Mouse (Mus musculus) skeletal muscle tissue, adult 2 months (tissue): Measurements from ENCODE around the gene Nrp1.

Experiments
- DNase-seq: peaks from one replicate; pipeline ENCODE4 v3.0.0-alpha.2; 2012; ENCODE audit warnings: low read depth, low spot score

The Nrp1 gene

DNA sequence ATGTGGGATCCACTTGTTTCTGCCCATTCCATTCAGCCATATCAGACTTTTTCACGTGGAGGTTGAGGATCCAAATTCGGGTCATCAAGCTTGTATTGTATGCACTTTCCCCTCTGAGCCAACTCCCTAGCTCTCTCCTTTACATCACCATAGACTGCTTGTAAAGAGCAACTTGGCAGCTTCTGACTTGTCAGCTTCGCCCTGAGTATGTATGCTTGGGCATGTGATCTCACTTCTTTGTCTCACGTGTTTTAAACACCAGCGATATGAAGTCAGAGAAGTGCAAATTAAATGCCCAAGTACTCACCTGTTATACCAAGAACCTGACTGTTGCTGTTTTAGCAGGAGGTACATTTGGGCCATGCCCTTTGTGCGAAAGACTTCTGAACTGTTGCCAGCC, 12.6 kb downstream of the Nrp1 start:
- no peak for DNase-seq

DNA sequence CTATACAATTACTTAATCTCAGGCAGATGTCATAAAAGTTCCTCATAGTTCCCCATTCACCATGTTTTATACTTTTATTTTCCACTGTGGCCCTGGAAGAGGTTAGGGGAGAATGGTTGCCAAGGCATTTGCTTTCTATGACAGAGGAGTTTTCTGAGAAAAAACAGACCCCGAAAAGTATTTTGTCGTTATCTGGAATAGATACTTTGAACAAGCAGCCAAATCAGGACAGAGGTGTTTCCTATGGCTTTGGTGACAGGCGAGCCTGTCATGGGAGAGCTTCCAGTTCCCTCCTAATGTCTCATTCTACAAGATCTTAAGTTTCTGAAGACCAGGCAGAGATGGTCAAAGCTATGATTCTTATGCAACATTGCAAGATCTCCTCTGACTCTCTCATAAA, 13.4 kb downstream of the Nrp1 start:
- DNase-seq = no peak

DNA sequence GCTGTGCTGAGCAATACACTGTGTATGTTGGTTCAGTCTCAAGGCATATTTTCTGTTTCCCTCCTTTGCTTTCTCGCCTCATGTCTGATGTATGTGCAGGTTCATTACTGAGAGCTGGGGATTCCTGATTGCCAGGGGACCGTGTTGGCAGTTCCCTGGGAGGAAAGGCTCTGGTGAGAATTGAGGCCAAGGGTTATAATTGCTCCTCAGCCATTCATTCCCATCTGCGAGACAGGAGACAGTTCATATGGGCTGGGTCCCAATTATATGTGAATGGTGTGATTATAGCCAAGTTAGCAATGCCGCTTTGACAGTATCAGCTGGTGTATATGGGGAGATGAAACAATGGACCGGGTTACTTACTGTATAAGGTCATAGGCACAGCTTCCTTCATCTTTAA, 14.3 kb downstream of the Nrp1 start:
- no peak for DNase-seq

DNA sequence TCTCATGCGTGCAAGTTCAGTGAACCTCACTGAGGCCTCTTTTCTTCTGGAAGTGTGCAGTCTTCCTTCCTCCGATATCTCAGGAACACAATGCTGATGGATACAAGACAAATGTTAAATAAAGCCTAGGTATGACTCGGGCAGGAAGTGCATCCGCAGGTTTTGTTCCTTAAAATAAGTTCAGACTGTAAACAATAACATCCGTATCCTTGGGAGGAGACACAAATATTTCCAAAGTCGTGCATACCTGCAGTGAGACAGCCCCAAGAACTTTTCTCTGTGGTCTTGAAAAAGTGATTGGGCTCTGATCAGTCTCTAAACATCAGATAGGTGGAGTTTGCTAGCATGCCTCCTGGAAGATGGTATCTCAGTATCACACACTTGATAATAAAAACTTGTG, 15.0 kb downstream of the Nrp1 start:
- DNase-seq = no peak

DNA sequence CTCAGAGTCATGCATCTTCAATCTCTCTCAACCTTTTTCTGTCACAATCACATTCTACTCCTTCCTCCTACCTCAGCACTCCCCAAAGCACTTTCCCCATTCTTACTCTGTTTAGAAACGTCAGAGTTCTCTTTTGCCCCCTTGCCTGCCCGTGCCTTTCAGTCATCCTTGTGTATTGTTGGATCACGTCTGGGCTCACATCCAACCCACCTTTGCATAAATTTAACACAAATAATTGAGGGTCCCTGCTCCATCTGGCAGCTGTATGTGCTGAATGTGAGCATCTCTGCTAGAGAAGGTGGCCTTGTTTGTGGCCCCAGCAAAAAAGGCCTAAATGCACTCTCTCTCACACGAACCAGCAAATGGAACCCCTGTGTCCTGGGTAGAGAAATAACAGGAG, 16.9 kb downstream of the Nrp1 start:
- DNase-seq = no peak

DNA sequence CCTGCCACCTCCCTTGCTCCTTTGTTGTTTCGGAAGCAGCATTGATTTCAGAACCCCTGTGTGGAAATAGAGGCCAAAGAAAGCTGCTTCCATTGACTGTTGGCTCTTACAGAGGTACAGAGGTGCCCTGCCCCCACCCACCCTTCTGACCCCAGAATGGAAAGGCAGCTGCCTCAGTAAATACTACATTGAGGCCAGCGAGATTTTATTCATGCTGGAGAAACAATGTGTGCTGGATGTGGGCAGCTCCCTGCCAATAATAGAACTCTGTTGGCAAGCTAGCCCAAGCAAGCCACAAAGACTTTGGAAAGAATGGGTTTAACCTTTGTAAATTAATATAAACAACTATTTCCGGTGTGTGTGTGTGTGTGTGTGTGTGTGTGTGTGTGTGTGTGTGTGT, 24.8 kb downstream of the Nrp1 start:
- DNase-seq = peak; percentile 43

DNA sequence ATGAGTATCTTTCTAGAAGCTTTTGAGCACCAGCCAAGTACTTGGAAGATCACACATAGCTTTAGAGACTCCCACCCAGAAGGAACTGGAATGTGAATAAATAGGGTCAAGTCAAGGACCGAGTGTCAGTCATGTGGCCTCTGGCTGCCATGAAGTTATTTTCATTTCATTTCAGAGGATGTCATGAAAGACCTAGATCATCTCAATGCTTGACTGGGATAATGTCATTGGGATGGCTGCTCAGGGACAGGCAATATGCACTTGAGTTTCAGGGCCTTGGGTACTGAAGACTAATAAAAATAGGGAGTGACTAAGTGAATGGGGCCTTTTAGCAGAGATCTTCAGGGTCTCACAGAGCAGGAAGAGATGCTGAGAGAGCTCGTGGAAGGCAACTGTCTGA, 26.0 kb downstream of the Nrp1 start:
- DNase-seq = no peak

DNA sequence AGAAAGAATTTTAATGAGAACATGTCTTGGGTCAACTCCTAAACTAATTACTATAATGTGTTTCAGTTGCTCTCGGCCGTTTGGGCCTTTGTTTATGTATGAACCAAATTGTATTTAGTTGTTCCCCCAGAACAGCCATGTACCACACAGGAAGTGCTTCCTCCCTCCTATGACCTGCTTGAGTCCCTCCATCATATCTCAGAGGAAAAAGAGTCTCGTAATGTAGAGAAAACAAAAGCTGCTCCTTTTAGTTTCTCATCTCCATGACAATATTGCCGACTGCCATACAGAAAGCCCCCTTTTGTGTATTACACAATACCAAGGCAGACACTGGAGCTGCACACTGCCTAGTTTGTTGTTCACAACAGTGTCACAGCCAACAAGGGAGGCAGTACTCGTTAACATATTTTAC, 26.5 kb downstream of the Nrp1 start:
- DNase-seq = no peak

DNA sequence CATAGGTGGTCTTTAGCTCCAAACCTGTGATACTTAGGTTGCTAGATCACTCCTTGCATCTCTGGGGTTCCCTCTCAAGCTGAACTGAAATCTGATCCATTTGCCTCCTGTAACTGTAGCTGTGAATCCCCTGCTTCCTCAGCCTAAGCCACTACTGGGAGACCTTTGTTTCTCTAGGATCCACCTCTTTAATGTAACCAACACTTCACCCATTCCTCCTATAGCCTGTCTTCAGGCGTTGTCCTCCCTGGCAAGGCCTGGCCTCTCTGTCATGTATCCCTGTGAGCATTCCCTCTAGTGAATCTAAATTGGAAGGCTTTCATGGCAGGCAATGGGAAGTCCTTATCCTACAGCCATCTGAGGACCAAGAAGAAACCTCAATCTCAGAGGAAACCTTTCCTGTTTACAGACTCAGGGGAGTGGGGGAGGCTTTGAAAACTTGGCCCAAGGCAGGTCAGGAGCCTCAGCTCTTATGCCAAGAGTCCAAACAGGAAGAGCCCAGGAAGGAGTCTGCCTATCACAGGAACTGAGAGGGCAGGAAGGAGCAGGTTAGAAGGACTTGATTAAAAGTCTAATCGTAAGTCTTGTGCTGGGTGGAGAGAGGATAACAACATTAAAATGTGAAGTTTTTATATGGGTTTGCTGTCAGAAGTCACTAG, 28.7 kb downstream of the Nrp1 start:
- no peak for DNase-seq

DNA sequence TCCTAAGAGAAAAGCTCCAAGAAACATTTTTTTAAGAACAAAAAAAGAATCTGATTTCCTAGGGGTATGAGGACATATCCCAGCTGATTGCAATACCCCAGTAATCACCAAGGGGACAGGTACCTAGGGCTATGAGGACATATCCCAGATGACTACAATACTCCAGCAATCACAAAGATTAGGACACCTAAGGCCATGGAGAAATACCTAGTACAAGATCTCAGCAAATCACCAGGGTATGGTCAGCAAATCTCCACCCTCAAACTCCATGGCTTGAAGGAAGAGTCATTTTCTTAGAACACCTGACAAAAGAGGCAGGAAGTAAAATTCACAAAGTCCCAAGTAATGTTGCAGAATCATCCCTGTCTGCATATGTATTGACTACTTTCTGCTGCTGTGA, 32.4 kb downstream of the Nrp1 start:
- DNase-seq = no peak

DNA sequence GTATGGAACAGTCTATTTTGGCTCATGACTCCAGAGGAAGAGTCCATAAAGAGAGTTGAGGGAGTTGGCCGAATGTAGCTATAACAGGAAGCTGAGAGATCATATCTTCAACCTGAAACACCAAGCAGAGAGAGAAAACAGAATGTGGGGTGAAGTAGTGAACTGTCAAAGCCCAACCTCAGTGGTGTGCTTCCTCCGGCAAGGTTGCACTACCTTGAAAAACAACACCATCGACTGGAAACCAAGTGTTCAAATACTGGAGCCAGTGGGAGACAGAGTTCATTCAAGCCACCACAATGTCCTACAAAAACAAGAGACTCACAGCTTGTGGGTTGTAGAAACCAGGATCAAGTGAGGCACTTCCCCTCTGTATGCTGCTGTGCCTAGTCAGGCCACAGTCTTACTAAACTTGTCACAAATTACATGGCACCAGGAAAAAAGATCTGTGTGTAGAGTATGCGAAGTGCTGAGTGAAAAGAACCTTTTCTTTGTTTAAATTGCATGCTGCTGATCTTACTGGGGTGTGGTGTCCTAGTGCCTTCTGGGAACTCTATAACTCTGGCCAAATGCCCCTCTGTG, 32.9 kb downstream of the Nrp1 start:
- DNase-seq = no peak

DNA sequence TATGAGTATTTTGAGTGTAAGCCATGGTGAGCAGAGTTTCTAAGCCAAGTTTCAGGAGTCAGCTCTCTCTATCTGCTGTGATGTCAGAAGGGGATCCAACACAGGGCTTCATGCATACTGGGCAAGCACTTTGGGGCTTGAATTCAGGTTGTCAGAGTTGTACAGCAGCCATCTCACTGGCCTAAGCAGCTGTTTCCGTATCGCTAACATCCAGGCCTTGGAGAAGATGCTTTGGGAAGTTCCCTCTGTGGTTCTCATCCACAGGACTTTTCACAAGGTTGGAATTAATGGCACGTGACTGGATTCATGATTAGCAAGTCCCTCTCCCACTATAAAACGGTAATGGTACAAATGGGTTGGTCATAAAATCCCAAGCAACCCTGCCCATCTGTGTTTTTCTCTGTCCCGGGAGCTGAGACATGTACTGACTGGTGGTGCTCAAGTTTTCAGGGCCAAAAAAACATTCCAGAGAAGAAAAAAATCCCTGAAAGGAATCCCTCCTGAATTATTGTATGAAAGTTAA, 36.3 kb downstream of the Nrp1 start:
- DNase-seq = no peak

DNA sequence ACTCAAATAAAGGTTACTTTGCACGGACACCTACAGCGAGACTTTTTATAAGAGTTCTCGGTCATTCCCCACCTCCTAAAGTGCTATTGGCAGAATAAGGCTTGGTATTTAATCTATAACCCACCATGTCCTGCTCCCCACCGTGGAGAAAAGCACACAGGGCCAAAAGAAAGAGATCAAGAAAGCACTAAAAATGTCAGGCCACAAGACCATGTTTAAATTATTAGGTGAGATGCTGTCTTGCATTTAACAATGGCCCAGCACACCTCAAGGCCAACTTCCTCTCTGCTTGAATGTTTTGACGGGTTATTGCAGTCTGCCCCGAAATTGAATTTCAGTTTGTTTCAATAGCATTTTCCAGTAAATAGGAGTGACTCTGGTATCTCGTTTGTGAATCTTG, 38.6 kb downstream of the Nrp1 start:
- DNase-seq = no peak

DNA sequence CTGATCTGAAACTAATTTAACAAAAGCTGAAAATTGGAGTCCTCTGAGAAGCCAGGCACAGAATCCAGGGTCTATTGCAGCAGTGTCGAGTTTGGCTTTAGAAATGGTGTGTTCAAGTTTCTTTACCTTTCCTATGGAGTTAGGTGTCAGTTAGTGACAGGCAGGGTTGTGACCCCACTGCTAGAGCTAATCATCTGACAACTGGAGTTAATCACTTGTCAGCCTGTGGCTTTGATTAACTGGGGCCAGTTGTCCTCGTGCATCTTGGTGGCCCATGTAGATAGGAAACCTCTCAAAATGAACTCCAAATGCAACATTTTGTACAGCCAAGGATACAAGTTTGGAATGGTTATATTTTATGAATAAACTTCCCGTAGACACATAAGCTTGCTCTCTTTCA, 39.0 kb downstream of the Nrp1 start:
- DNase-seq = no peak

DNA sequence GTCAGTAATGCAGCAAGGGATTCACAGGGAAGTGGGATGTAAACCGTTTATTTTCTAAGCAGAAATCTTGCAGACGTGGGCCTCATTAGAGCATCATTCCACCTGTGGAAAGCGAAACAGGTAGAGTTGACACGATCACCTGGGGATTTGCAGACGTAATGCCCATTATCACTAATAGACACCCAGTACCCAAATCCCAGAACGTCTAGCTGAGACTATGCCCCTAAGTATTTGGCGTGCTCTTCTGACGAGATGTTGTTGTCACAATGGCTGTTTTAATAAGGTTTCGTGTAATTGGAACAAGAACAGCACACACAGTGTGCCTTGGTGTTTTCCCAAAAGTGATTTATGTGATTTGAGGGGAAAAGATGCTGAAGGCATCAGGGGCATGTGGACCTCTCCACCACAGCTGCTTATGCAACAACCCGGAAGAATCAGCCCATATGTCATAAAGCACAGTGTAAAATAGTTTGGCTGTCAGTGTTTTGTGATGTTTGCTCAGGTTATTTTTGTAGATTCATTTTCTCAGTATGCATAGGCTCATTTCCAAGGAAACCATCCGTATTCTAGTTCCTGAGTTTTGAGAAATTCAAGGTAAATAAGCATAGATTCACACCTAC, 40.2 kb downstream of the Nrp1 start:
- DNase-seq = no peak

DNA sequence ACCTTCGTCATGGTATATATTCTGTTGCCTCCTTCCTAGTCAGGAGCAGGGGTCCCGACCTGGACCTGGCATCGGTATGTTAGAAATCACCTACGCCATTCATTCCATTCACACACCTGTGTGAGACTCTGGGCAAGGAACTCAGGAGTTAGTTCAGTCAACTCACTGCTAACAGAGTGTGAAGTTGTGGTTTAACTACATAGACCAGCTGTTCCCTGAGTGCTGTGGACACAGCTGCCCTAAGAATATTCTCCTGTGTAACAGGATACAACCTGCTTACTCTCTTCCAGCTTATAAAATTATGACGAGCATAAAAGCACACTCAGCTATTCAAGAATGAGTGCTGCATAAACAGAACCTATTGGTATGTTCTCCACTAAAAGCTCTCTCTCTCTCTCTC, 41.9 kb downstream of the Nrp1 start:
- no peak for DNase-seq

DNA sequence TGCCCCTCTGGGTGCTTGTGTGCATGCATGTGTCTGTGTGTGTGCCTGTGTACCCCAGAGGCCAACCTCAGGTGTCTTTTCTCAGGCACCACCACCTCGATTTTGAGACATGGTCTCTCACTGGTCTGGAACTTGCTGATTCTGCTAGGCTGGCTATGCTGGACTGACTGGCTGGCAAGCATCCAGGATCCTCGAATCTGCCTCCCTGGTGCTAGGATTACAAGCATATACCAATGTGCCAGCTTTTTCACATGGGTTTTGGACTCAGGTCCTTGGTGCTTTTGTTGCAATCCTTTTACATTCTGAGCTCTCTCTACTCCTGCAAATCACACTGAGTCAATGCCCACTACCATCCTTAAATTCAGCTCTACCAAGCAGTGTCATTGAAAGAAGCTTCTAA, 46.5 kb downstream of the Nrp1 start:
- DNase-seq = no peak

DNA sequence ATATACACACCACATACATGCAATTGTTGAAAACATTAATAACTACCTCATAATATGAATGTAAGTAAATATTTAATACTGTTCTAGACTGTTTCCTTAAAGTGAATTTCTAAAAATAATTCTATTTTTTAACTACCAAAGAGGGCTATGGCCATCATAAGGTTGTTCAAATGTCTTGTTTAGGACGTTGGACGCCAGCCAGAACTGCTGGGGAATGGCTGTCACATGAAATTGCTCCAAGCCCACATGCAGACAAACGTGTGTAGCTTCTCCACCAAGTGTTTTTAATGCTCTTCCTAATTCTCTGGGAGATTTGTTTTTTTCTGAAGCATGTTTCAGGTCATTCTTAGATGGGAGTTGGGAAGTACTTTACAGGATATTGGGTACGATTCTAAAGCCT, 55.0 kb downstream of the Nrp1 start:
- DNase-seq = no peak

DNA sequence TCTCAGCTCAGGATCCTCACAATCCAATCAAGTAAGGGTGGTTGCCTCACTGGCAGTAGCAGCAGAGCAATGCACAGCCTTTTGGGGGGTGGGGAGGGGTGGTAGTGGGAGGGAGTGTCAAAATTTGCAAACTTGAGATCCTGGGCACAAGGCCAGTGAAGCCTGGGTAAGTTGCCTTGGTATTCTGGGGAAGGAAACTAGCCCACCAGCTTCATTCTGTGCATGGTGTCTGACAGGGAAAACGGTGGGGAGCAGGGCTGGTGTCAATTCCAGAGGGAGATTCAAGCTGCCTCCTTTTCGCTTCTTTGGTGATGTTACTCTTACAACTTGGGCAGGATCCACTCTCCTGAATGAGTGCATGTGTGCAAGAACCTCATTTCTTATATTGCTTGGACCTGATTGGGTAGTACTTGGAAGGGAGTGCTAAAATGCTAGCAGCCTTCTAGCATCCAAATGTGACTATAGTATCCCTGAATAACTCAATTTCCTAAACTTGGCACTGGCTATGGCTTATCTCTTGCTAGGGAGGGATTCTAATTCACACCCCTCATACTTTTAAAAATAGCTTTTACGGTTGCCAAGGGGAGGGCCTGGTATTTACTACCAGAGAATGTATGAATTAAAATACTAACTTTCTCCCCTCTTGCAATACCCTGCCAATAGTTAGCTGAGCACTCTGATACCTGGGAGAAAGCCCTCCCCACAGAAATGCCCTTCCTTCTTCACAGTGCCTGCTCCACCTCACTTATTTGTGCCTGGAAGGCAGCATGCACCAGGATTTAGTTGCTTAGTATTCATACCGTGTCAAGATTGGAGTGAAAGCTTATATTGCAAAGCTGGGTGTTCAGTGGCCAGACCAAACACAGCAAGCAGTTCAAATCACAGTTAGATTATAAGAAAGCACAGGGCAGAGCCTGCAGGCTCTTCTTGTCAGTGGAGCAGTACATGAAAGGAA, 57.6 kb downstream of the Nrp1 start:
- DNase-seq = no peak

DNA sequence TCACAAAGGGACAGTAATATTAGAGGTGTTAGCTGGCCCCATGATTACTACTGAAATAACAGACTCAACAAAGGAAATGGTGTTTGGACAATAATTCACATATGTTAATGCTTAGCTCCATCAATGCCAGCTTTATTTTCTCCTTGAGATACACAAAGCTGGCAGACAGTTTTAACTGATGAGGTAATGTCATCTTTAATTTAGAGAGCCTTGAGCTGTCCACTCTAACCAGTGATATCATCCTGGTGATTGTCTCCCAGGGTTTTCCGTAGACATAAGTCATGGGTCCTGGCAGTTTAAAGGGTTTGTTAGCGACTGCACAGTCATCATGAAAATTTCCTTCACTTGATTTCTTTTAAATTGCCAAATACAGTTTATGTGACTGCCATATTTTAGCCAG, 58.5 kb downstream of the Nrp1 start:
- DNase-seq = no peak

DNA sequence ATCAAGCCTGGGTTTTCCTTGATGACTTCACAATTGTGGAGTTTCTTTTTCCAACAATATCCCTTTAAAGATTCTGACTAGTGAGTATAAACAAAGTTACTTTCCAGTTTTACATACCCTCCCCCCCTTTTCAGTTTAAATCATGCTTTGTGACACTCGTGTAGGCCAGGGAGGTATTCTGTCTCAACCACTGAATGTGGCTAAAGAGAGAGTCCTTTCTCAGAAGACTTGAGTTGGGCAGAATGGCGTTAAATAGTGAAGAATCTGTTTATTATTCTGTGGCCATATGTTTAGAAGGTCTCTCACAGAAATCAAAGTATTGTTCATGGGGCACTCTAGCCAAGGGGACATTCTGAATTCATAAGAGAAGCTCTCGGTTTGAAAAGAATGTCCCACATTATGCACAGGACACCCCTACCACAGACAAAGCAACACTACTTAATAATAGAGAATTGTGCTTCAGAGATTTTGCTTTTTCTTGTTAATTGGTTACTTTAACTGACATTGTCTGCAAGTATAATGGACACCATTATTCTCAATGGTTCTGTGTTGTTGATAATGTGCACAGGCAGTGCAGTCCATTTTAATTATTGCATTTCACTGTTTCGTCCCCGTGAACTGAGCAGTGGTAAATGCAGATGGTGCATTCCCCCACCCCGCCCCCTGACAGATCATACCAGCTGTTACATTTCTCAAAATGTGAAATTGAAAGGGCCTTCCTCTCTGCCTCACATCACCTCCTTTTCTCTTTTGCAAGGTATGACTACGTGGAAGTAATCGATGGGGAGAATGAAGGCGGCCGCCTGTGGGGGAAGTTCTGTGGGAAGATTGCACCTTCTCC, 59.8 kb downstream of the Nrp1 start:
- DNase-seq = no peak
